ENCODE assay signal across 19 mouse cellular contexts in the genomic region with DNA sequence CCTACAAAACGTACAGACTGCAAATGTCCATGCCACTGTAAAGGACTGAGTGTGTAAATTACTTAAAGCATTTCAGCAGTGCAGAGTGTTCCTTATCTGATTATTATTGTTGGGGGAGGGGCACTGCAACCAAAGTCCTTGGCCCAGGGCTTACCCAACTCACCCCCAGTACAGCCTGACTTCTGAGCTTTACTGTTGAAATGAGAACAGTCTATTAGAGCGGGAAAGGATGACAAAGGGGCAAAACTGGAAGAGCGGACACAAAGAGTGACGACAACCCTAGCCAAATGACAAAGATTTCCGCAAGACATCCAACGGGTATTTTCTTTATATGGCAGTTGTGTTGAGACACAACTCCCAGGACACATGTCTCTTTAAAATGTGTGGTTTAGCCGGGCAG. TPM values are rescaled to one million over a fixed set of nuclear protein-coding genes. Genes with fewer than 3 reads are reported as not detected.
DNase-seq lines count a peak whose midpoint lies in the region; ATAC-seq lines count a peak whose summit lies in the region.
"Had no signal": no experiment of that assay in that cellular context is flagged by ENCODE, and none has a peak within 500 bp of the region (broad histone marks: within the 10 kb centered on the region; RNA-seq: fewer than 3 reads in every experiment).

No protein-coding gene starts in this region.

- H3K9ac ChIP-seq in heart, embryonic 14.5 days (ENCODE audit: low read length), result no peak overlapping the region
- H3K9ac ChIP-seq: embryonic facial prominence, embryonic 12.5 days; liver, postnatal 0 days had no signal

- peak; percentile 16 for DNase-seq in embryo, embryonic 9.5 days (ENCODE audit: extremely low spot score)
- DNase-seq in embryo, embryonic 11 days, result no peak
- DNase-seq in heart, postnatal 4 days, result no peak
- peak; percentile 10 for DNase-seq in retina, postnatal 1 day
- no peak for DNase-seq in retina, embryonic 14.5 days (ENCODE audit: low spot score)
- DNase-seq in right cerebral cortex, postnatal 36 days (ENCODE audit: low spot score in 2 of 2), result no peak
- DNase-seq: cerebellum, postnatal 36 days; gastrocnemius, postnatal 36 days; heart, postnatal 36 days; kidney, adult 18-20 months; liver, postnatal 0 days; right cerebral cortex, postnatal 4 days; thymus, adult 2 months had no signal

- no peaks in the 10 kb centered on the region for H3K9me3 ChIP-seq in heart, embryonic 14.5 days (ENCODE audit: control insufficient read depth, low read length)
- H3K9me3 ChIP-seq: embryonic facial prominence, embryonic 12.5 days; forebrain, embryonic 13.5 days; limb, embryonic 15.5 days had no signal

- ATAC-seq in heart, embryonic 14.5 days (ENCODE audit: insufficient number of reproducible peaks, insufficient read depth, low FRiP score, low read depth), result no peak
- no peak for ATAC-seq in megakaryocyte, adult 5-6 weeks (ENCODE audit: poor library complexity, severe bottlenecking)
- ATAC-seq: forebrain, embryonic 13.5 days; hindbrain, postnatal 0 days; liver, postnatal 0 days had no signal

- no peaks in the 10 kb centered on the region for H3K27me3 ChIP-seq in heart, embryonic 14.5 days (ENCODE audit: control insufficient read depth, insufficient read depth, low read length)
- H3K27me3 ChIP-seq: embryonic facial prominence, embryonic 12.5 days; forebrain, embryonic 13.5 days; limb, embryonic 15.5 days had no signal

- H3K4me3 ChIP-seq in heart, embryonic 14.5 days (ENCODE audit: control insufficient read depth in 1 of 2, insufficient read depth in 1 of 2, low read depth in 1 of 2, low read length in 2 of 2), result no peak overlapping the region
- H3K4me3 ChIP-seq: embryonic facial prominence, embryonic 12.5 days had no signal

- peaks cover 19 to 31% of the 10 kb centered on the region in 2 experiments for H3K4me1 ChIP-seq in heart, embryonic 14.5 days (ENCODE audit: control insufficient read depth in 2 of 2, insufficient read depth in 2 of 2, low read length in 2 of 2)

- 0 out of 2 replicates have a peak, but pooled peaks cover 5% of the 10 kb centered on the region for H3K36me3 ChIP-seq in heart, embryonic 14.5 days (ENCODE audit: control insufficient read depth, insufficient read depth, low read length)
- H3K36me3 ChIP-seq: embryonic facial prominence, embryonic 12.5 days; limb, embryonic 15.5 days had no signal

- peak overlapping the region; percentile 0; the same call in 1 of the 2 replicates for H3K4me2 ChIP-seq in heart, embryonic 14.5 days (ENCODE audit: low read length)

- H3K27ac ChIP-seq in heart, embryonic 14.5 days (replicated peaks in 1 of 2; ENCODE audit: control insufficient read depth in 1 of 2, insufficient read depth in 1 of 2, low read depth in 2 of 2, low read length in 2 of 2), result peak overlapping the region; percentile 25 to 55; a peak in 3 of 4 replicates
- H3K27ac ChIP-seq: embryonic facial prominence, embryonic 12.5 days; forebrain, embryonic 13.5 days; hindbrain, postnatal 0 days; limb, embryonic 15.5 days had no signal

- WGBS in heart, embryonic 14.5 days, result 50% methylated on average over 7 of the region's 7 CpGs

RNA-seq across cellular contexts. Expression of gene Slc25a36, which starts 1.3 kb away (rescaled TPM):
- 74.8 and 78.2 TPM in 2 replicates for polyA plus RNA-seq in heart, embryonic 14.5 days (2014; fragmentation: Nextera tagmentation; extraction: Ambion mirVana)
- total RNA-seq in heart, postnatal 4 days (2021), result 10 to 100 TPM; 51.7 to 51.8 TPM
- total RNA-seq in megakaryocyte, adult 5-6 weeks (2015), result 44.6 and 57.4 TPM in 2 replicates
- 42.2 and 57.0 TPM in 2 replicates for total RNA-seq in megakaryocyte, adult 5-6 weeks (2017)

Comparison
In these comparisons a context has a peak if more than half of its experiments do, and no peak if none do; other contexts are left out.
1. DNase-seq: peak in embryo, embryonic 9.5 days (single experiment) and retina, postnatal 1 day (single experiment); none in embryo, embryonic 11 days (single experiment), heart, postnatal 4 days (single experiment), retina, embryonic 14.5 days (single experiment) and right cerebral cortex, postnatal 36 days (0 of 2).